Mouse (Mus musculus) cerebellum, adult 18-20 months (tissue): ENCODE results near the gene D10Wsu102e.
A peak's percentile ranks its signal among the peaks of the same experiment; 100 is the strongest.
"Not testable (repeated sequence)": the region's sequence is repeated elsewhere in the genome, so short reads cannot be mapped to it uniquely, and the experiment has no call there.

Experiments used
- DNase-seq, 2 experiments: peaks; one replicate each; pipeline ENCODE4 v3.0.0; 2021

The D10Wsu102e gene

DNA sequence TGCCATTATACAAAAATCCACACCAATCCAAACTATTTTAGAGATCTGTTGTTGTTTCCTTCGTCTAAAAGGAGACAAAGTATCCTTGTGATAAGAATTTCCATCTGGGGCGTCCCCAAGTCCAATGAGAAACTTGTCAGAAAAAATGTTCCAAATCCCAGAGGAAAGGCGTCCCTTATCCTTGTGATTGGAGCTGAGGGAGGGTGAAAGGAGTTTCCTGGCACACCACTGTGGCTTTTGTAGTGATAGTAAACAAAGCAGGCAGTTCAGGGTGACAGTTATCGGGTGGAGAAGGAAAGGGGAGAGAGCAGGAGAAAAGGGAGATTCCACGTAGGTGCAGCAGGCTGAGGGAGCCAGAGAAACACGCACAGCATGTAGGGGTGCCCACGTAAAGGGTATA, 12.5 kb upstream of the D10Wsu102e start:
- DNase-seq: no peak

DNA sequence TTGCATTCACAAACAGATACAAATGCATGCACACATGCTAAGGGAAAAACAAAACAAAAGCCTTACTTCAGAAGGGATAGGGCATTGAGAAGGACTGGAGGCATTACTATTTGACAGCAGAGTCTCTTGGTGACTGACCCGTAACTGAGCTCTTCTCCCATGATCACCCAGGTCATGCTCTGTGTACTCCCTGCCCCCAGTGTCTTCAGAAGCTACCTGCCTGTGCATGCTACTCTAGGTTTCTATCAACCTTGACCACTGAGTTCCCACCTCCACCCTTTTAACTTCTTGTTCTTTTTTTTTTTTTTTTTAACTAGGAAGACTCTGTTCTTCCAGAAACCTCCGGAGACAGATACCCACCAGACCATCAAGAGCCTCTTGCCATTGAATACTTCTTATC, 9.3 kb upstream of the D10Wsu102e start:
- no peak for DNase-seq

DNA sequence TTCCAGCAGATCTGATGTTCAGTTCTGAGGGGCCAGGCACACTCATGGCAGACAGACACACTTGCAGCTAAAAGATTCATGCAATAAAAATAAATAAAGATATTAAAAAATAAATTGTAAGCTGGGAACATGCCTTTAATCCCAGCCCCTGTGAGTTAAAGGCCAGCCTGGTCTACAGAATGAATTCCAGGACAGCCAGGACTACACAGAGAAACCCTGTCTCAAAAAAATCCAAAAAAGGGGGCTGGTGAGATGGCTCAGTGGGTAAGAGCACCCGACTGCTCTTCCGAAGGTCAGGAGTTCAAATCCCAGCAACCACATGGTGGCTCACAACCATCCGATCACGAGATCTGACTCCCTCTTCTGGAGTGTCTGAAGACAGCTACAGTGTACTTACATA, 8.2 kb upstream of the D10Wsu102e start:
- not testable (repeated sequence) for DNase-seq

DNA sequence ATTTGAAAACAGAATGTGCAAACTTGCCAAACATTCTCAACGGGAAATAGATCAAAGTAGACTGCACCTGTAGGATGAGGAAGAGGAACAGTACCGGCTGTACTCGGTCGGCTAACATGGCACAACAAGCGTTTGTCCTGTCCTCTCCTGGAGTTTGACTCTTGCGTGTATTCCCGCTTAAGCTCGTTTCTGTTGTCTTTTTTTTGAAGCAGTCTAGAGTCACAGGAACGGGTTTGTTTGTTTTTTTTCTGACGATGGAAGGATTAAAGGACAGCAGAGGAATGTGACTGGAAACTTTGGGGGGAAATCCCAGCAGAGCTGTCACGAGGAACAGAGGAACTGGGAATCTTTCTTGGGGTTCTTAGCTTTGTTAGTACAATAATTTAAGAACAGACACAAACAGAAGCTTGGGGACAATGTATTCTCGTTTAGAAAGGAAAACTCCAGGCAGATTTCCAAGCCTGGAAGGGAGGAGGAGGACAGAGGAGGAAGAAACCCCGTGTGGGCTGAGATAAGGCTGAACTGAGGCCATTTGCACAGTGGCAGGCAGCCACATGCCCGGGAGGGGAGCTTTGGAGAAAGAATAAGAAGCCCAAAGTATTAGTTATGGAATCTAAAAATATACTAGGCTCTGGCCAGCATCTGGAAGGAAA, 6.2 kb upstream of the D10Wsu102e start:
- no peak for DNase-seq

DNA sequence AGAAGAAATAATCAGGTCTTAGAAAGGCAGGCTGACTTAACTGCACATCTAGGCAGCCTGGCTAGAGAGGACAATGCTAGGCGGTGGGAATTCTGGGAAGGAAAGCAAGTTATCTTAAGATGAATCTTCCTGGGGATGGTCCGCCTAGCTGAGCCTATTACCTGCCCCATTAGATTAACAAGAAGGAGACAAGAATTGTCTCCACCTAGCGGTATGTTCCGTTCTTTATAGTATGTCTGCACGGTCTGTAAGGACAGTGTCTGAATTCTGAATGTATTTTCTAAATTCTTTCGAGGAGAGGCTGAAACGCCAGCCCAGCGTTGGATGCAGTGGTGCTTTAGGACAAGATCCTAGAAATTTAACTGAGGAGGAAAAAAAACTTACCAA, 5.7 kb upstream of the D10Wsu102e start:
- DNase-seq: peak; percentile 24 to 28

DNA sequence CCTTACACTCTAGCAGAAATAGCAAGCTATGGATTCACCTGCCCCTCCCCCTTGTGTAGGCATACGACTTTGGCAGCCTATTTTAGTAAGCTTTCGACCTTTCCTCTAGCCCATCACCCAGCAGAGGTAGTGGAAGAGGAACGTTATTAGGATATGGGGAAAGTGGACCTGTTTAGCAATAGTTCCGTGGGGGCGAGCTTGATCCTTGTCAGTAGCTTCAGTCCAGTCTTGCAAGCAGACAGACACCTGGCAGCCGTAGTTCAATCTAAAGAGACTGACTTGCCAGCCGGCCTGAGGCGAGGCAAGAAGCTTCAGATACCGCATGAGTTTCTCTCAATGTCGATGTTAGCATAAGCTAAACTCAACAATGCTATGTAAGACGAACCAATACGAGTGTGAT, 3.6 kb upstream of the D10Wsu102e start:
- no peak for DNase-seq

DNA sequence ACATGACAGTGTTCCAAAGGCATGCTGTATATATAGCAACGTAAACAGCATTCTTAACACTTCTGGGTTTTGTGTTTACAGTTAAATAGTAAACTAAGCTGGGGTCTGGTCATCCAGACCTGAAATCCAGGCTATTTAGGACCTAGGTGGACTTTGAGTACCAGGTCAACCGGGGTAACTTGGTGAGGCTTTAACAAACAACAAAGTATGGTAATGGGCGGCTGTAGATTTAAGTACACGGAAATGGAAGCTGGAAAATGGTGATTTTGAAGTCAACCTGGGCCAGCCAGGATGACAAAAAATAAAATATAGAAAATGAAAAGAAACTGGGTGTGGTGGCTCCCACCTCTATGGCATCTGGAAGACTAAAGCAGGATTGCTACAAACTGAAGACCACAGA, 570 bp upstream of the D10Wsu102e start:
- no peak for DNase-seq

DNA sequence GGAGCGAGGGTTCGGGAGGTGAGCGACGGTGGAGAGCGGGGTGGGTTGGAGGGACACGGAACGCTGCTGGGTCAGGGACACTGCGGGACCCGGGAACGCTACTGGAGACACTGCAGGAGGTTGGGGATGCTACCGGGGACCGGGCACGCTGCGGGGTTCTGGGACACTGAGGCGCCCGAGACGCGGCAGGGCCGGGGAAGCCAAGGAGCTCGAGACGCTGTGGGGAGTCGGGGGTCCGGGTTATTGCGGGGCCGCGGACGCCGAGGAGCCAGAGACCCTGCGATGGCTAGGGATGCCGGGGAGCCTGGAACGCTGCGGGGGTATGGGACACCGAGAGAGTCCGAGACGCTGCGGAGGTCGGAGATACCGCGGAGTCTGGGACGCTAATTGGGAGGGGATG, 335 bp downstream of the D10Wsu102e start:
- no peak for DNase-seq

DNA sequence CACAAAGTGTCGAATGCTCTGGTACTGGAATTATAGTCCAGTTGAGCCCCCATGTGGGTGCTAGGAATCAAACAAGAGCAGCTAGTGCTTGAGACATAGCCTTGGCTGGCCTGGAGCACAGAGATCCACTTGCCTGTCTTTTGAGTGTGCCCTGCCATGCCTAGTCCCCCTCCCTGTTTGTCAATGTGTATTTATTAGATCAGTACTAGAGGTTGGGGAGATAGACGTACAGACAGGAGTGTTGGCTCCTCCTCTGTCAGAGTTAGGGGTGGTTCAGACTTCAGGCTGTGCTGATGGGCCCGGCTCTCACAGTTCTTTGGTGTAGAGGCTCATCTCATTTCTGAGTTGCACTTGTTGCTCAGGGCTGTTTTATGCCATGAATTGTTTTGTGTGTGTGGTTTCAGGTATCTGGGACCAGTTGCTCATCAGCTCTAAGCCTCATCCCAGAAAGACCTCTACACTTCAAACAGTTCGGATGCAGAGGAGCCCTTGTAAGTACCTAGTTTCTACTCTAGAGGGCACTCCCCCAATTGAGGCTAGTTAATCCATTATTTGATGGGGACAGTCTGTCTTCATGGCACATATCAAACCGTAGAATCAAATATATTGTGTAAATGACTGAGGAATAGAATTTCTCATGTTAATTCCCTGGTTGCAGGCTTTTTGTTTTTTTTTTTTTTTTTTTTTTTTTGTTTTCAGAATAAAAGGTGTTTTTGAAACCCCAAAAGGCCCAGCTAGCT, 1.8 kb downstream of the D10Wsu102e start:
- DNase-seq: peak; percentile 38 to 49

DNA sequence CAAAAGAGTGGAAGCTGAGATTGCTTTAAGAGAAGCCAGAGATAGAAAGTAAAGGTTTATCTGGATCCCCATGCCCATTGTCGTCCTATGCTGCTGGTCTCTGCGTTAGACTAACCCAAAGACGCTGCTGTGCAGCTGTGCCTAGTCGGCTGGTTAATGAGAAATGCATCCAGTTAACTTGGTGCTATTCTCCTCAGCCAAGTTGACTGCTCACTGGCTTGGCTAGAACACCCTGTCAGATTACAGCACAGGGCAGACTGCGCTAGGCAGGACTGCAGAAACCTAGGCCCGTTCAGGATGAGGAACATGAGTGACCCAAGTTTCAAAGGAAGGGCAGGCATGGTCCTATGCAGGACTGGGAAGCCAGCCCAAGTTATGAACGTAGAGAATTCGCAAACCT, 3.4 kb downstream of the D10Wsu102e start:
- DNase-seq: no peak

DNA sequence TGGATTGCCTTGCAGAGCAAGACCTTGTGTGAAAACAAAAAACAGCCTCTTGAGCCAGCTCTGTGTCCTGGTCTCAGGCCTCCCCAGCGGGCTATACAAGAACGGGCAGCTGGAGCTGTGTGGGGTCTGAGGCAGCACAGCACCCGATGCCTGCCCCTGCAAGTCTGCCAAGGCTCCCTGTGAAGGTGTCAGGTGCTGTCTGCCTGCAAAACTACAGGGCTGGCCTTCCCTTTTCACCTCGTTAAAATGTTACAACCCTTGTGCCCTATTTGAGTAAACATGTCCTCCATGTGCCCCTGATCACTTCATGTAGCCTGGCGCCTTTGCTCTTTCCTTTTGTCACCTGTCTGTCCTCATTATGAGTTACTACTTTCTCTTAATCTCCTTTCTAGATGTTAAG, 8.9 kb downstream of the D10Wsu102e start:
- no peak for DNase-seq

DNA sequence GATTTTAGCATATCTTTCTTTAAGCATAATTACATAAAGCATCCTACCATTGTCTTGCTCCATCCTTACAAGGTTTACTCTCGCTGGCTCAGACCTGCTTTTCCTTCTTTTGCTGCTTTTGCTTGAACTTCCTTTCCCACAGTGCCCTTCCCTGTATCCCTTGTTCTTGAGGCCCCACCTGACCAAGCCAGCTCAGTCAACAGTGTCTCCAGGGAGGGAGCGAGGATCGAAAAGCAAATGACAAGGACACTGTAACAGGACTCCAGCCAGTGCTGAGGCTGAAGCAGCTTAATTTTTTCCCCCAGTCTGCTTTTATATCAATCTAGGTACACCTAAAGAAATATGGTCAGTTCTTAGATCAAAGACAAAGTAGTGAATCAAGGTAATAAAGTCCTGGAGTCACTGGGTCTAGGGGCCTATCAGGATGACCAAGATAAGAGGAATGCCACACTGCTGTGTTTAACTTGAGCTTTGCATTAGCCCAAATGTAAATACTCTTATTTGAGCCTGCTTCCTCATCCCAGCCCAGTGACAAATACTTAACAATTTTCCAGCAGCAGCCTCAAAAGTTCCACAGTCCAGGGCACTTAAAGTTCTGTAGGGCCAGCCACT, 14.1 kb downstream of the D10Wsu102e start:
- no peak for DNase-seq

DNA sequence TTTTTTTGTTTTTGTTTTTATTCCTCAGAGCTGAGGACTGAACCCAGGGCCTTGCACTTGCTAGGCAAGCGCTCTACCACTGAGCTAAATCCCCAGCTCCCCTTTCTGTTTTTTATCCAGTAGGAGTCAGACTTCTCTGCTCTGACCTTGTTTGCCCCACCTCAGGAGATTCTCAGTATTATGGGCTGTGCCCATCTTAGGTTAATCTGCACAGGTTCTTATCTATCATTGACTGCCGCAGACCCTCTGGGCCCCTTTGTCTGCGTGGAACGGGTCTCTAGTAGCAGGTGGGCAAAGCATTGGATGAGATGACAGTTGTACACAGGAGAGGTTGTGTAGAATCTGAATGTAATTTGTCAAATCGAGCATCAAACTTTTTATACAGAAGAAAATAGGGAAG, 15.4 kb downstream of the D10Wsu102e start:
- not testable (repeated sequence) for DNase-seq

DNA sequence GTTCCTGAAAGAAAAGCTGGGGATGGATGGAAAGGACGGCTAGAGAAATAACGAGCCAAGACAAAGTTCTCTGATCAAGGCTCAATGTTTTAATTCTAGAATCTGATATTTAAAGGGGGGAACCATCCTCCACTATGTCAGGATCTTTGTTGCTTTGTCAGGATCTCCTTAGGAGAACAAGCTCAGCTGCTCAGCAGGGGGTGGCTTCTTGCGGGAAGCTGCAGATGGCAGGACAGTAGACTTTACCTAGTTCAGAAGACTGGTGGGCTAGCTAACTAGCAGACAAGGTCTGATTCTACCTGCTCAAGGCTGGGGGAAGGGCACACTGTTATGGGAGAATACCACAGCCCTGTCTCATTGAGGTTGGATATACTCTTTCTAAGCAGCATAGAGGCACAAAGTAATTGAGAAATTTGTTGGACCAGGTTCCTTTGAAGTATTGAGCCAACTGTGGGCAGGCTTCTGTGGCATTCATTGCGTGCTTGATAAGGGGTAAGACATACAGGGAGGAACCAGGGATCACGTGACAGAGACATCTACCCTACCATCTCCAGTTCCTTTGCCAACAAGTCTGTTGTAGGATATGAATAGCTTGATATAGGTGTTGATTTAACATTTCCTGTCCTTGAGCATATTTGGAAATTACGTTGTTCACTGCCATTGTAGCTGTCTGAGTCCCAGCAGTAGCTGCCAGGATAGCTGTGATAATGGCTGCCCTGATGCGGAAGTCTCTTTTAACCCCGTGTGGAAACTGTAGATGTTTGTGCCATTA, 17.1 kb downstream of the D10Wsu102e start:
- DNase-seq: peak; percentile 19 to 26

DNA sequence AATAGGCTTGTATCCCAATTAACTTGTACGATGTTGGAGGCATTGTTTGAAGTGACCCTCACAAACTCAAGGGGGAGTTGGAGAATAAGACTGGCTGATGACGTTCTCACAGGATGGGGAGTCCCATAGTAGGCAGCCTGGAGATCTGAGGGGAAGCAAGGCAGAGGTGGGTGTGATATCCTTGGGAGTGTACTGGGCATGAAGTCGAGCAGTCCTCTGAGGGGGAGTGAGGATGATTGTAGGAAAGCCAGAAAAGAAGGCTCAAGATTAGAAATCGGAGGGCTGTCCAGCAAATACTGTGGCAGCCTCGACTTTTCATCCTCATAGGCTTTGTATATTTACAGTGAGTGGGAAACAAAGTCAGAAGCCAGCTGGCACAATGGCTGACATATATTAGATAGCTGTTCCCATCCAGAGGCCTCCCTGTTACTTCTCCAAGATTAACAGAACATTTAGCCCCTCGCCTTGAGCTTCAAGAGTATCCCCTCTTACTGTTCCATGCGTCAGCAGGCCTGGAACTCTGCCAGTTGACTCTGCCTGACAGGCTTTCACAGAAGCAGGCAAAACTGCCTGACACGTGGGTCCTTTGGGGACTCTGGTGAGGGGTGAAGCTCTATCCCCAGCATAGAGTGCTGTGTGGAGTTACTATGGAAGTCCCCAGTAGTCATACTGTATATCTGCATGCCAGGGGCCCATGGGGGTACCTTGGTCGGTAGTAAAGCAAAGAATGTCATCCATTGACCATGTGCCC, 18.2 kb downstream of the D10Wsu102e start:
- DNase-seq: no peak

DNA sequence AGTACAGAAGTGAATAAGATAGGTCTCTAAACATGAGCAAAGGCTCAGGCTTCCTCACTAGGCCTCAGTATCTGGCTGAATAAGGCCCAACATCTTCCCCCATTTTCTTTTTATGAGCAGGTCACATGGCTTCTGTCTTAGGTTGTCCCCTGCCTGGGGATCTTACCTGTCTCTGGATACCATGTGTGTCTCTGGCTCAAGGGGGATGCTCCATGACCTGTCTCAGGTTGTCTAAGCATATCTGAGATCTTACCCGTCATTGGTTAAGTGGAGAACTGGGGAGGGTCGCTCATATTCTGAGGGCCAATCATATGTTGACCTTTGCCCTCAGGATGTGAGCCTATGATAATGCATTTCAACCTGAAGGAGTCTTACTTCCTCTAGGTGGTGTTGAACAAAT, 20.5 kb downstream of the D10Wsu102e start:
- no peak for DNase-seq

DNA sequence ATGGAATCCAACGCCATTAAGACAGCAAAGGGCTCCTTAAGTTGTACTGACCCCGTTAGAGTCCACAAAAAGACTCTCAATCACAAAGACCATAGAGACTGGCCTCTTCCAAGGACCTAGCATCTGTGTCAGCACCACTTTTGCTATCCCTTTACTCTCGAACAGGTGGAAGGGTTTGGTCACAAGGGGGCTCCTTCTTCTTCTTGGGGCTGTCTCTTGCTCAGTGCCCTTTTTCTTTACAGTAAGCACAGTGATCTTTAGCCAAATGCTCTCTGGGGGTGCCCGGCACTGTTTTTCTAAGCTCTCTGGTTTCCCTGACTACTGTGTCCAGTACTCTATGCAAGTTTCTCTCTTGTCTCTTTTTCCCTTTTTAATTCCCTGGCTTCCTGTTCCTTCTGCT, 22.5 kb downstream of the D10Wsu102e start:
- no peak for DNase-seq

DNA sequence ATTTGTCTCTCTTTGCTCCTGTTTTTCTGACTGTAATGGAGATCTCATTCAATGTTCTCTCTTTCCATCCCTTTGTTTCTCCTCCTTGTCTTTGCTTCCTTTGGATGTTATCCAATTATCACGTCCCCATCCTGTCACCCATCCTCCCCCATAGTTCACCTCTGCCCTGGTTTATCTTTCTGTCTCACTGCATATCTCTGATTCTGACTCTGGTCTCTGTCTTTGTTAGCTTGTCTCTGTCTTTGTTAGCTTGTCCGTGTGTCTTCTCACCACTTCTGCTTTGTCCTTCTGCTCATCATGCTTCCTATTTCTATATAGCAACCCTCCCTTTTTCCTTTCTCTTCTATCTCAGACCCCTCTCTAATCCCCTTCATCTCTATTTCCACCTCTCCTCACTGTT, 23.0 kb downstream of the D10Wsu102e start:
- DNase-seq: no peak

DNA sequence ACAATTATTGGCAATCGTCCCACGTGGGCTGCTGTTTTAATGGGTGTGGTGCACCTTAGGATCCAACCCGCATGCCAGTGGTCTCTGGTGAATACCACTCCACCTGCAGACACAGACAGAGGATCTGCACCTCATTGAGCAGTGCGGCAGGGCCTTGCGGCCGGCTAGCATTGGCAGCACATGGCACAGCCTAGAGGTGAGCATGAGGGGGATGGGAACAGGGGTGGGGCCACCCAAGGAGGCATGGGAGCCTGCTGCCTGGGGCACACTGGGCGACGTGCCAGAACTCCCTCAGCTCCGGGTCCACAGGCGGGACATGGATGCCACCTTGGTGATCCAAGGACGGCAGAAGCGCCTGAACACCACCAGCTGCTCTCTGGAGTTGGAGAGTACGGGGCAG, 23.8 kb downstream of the D10Wsu102e start:
- DNase-seq: no peak

DNA sequence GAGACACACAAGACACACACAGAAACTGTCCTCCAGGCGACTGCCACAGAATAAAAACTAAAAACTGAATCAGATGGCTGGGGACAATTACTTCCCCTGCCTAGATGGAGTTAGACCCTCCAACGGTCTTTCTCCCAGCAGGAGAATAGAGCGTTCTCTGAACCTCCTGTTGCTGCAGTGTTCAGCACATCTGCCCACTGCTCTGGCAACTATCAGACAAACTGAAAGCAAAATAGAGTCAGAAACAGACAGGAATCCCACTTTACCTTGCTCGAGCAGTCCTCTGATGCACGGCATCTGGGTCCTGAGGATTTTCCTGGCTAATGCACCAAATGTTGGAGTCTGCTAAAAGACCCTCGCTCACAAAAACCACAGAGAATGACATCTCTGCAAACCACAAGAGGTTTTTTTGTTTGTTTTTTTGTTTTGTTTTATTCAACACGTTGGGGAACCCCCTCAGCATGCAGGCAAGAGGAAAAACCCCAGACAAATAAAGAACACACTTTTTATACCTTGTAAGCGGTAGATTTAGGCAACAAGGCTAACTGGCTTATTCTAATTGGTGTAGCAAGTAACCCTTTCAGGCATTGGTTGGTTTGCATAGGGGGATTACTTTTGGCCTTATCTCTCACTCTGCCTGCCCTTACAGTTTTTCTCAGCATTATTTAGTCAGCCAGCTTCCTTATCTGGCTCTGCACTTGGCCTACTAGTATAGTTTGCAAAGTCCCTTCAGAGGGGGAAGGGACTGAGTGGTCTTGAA, 24.6 kb downstream of the D10Wsu102e start:
- no peak for DNase-seq

DNA sequence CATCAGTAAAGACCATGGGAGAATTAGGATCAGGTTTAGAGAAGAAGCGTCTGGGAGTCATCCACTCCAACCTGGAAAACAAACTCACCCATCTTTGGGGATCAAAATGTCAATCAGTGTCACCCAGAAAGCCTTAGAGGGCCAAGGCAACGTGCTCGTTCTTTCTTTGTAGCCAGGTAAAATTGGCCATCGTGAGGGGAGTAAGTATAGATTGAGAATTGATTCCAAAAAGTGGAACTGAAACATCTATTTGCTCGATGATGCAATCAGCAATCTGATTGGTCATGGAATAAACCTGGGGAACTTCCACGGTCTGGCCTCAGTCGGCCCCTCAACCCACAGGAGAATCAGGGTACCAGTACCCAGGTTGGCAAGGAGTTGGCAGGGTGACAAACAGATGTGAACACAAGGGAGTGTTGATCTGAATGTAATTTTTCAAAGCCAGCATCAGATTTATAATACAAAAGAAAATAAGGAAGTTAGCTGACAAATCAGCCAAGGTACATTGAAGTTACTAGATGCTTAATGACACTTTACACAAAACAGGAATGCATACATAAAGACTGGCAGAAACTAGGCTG, 25.4 kb downstream of the D10Wsu102e start:
- DNase-seq: no peak

DNA sequence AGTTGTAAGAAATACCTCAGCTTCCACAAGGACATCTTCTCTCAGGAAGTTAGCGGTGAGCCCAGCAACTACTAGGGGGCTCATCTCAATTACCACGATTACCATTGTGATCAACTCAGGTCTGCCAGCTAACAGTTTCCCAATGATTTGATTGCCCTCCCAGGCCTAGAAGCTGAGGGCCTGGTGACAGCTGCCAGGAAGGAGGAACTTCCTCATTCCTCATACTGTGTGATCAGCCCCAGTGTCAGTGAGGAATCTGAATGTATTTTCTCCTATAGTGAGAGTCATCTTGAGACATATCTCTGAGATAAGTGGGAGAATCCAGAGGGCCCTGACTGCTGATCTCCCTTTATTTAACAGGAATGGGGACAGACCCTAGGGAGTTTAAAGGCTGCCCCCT, 37.3 kb downstream of the D10Wsu102e start:
- DNase-seq: no peak
